Mouse (Mus musculus): Measurements from ENCODE around the gene Dynlrb2. TPM values are rescaled to one million over a fixed set of nuclear protein-coding genes. Genes with fewer than 3 reads are reported as not detected.

Gene Dynlrb2
- total RNA-seq, 2 experiments from 2014 or later: 1.6 to 1.9 TPM

- DNase-seq (ENCODE audit: extremely low spot score in 1 of 2, low spot score in 1 of 2): no peak
Observed at GRCm38 (mm10) chr8:116538763-116539162, 34.0 kb downstream of the Dynlrb2 start.

DNA sequence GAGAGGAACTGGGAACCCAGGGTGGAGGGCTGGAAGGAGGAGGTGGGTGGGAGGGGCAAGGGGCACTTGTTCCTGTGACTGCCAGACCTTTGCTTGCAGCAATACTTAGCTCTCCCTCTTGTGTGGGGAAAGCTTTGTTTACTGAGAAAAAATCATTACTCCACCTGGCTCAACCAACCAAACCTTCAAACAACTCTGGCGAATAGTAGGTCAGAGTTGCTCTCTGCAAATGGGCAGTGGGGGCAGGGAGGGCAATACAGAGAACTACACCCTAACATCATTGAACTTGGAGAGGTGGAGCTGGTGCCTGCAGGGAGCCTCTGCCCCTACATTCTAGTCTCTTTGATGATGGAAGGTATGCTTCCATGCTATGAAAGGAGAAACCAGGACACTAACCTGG lies 35.4 kb downstream of the Dynlrb2 start:
- no peak for DNase-seq (ENCODE audit: extremely low spot score in 1 of 2, low spot score in 1 of 2)

DNA sequence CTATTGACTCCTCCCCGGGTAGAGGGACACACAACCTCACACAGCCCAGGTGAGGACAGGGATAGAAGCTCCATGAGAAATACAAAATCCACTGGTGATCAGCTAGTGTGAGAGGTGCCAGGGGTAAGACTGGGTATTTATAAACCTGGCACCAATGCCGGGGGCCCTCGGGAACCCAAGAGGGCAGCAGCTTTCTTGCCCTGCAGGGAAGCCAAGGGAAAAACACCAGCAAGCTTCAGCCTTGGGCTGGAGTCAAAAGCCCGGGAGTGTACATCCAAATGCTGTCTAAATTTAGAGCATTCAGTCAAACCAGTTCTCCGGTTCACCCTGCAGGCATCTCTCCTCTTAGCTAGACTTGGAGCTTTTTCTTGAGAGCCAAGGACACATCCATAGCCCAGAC lies 38.1 kb downstream of the Dynlrb2 start:
- no peak for DNase-seq (ENCODE audit: extremely low spot score in 1 of 2, low spot score in 1 of 2)

- DNase-seq (ENCODE audit: extremely low spot score in 1 of 2, low spot score in 1 of 2): no peak
Observed at GRCm38 (mm10) chr8:116543366-116543765, 38.6 kb downstream of the Dynlrb2 start.

DNA sequence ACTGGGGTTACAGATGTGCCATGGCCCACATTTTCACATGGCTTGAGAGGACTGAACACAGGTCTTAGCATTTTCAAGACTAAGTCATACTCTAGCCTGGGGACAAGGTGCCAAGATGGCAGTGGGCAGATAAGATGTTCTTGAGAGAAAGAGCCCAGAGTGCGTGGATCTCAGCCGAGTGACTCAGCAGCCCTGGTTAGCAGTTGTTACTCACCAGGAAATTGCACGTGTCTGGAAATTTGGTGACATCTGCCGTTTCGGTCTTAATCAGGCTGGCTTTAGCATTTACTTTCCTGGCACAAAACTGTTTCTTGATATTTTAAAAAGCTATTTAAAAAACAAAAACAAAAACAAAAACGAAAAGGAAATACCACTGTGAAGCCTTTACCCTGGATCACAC lies 47.5 kb downstream of the Dynlrb2 start:
- DNase-seq (ENCODE audit: extremely low spot score in 1 of 2, low spot score in 1 of 2): no peak

GRCm38 (mm10) chr8:116552778-116553177 lies 48.0 kb downstream of the Dynlrb2 start:
- no peak for DNase-seq (ENCODE audit: extremely low spot score in 1 of 2, low spot score in 1 of 2)

Other genes with a start within 250 kb of the Dynlrb2 start
- 1 to 10 TPM; 8.3 to 9.7 TPM for gene Cdyl2, start 228.0 kb downstream of the Dynlrb2 start, total RNA-seq (2021)